Mouse (Mus musculus) embryonic facial prominence, embryonic 12.5 days (tissue): Measurements from ENCODE around the gene Plau. TPM values are rescaled to one million over a fixed set of nuclear protein-coding genes. Genes with fewer than 3 reads are reported as not detected.

Experiments
- ATAC-seq: fragments of 200-750 bp; cut with Nextera tagmentation; 2 replicates; pipeline ENCODE4 v1.8.0; 2017; ENCODE audit not compliant: insufficient number of reproducible peaks, insufficient read depth, low FRiP score, low TSS enrichment
- H3K27ac ChIP-seq: fragments of 300-500 bp; sonication (generic); 2 replicates; pipeline ENCODE4 v1.5.1; 2016; ENCODE audit warnings: mild to moderate bottlenecking
- H3K27me3 ChIP-seq: fragments of 300-500 bp; sonication (generic); 2 replicates; pipeline ENCODE4 v1.6.1; 2016; ENCODE audit warnings: mild to moderate bottlenecking, moderate library complexity
- H3K36me3 ChIP-seq: fragments of 300-500 bp; sonication (generic); 2 replicates; pipeline ENCODE4 v1.6.1; 2016; ENCODE audit warnings: mild to moderate bottlenecking
- H3K4me1 ChIP-seq: fragments of 300-500 bp; sonication (generic); 2 replicates; pipeline ENCODE4 v1.6.1; 2016
- H3K4me2 ChIP-seq: fragments of 300-500 bp; sonication (generic); replicated peaks from 2 replicates; pipeline ENCODE4 v1.6.1; 2016; ENCODE audit warnings: mild to moderate bottlenecking, moderate library complexity
- H3K4me3 ChIP-seq: fragments of 300-500 bp; sonication (generic); 2 replicates; pipeline ENCODE4 v1.5.1; 2016; ENCODE audit warnings: mild to moderate bottlenecking
- H3K9ac ChIP-seq: fragments of 300-500 bp; sonication (generic); 2 replicates; pipeline ENCODE4 v1.6.1; 2016; ENCODE audit warnings: mild to moderate bottlenecking, moderate library complexity
- H3K9me3 ChIP-seq: fragments of 300-500 bp; sonication (generic); 2 replicates; pipeline ENCODE4 v1.6.1; 2016; ENCODE audit warnings: mild to moderate bottlenecking, moderate library complexity
- WGBS: fragments of 180-500 bp; shearing (Covaris S2); methylation state at CpG from one replicate; pipeline ENCODE4 v1.1.7; 2016; 5-methylcytosine and 5-hydroxymethylcytosine counted together
- polyA plus RNA-seq: library from polyadenylated mRNA; unstranded; fragments of >200 nt; fragmentation: Nextera tagmentation; extraction: Ambion mirVana; gene quantifications from 2 replicates; pipeline ENCODE4 v1.2.1, GENCODE M21; 2016

The Plau gene
- polyA plus RNA-seq, 1 experiment from 2014 or later, result 0.99 TPM

DNA sequence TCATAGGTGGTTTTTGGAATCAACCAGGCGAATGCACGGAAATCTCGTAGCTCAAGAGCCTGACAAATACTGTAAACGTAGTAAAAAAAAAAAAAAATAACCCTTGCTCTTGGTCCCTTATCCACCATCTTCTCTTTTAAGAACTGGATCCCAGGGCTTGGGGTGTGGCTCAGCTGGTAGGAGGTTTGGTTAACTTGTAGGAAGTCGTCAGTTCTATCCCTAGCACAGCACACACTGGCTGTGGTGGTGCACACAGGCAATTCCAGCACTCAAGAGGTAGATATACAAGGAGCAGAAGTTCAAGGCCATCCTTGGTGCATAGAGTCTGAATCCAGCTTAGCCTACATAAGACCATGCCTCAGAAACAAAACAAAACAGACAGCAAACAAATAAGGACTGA, 48.2 kb downstream of the Plau start:
- Histone ChIP-seq H3K4me3 (no peak overlapping the region), H3K9ac (no peak overlapping the region), H3K9me3 (no peaks in the 10 kb centered on the region), H3K27ac (peak overlapping the region; percentile 41; the same call in 1 of the 2 replicates), H3K4me2 (no peak overlapping the region), H3K36me3 (no peaks in the 10 kb centered on the region), H3K27me3 (no peaks in the 10 kb centered on the region), H3K4me1 (peaks cover 12% of the 10 kb centered on the region; the same call in 1 of the 2 replicates)
- WGBS, result 79% methylated on average over 5 of the region's 5 CpGs
- ATAC-seq, result no peak

DNA sequence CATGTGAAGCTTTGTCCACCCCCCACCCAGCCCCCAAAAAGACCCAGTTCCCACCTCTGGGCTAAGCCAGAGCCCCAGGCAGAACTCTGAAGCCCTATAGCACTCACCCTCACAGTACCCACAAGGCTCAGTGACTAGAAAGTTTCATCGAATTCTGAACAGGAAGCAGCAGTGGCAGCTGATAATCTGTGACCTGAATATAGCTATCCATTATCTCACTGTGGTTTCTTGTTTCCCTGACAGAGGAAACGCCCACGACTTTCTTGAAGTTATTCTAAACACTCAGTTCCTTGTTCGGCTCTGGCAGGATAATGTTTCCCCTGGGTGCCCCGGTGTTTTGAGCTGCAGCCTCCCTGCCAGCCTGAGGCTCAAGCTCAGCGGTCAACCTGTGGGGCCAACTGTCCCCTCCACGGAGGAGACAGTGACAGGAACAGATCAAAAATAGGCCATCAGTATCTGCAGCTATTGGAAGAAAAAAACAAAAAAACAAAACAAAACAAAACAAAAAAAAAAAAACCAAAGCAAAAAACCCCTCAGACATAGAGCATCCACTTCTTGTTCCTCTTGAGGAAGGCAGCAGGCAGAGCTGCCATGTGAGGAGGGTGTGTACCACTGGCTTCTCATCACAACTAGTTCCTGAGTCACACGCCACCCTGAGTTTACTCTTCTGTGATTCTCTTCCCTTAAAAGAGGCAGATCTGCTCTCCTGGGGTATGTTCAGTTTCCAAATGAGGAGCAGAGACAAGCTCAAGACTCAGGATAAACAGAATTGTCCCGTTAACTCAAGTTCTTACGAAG, 48.8 kb downstream of the Plau start:
- Histone ChIP-seq H3K4me2 (no peak overlapping the region; the same call in 1 of the 2 replicates), H3K4me1 (peaks cover 12% of the 10 kb centered on the region; the same call in 1 of the 2 replicates), H3K9ac (no peak overlapping the region), H3K9me3 (no peaks in the 10 kb centered on the region), H3K4me3 (no peak overlapping the region), H3K27ac (peak overlapping the region; percentile 41; the same call in 1 of the 2 replicates), H3K27me3 (no peaks in the 10 kb centered on the region), H3K36me3 (no peaks in the 10 kb centered on the region)
- 21% methylated on average over 10 of the region's 10 CpGs for WGBS
- ATAC-seq, result no peak

DNA sequence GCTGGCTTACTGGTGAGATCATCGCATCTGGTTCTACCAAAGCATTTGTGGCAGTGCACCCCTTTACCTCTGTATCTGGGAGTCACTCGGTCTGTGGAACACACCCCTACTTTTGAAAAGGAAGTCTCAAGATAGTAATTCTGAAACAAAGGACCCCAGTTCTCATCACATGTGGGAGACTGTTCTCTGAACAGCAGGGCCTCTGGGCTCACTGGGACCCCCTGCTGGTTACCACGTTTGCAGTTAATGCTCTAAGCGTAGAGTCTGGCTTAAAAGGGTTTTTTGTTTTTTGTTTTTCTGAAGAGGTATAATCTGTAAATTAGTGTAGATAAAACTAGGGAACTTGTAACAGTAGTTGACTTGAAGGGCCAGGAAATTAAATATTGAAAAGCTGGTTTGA, 49.8 kb downstream of the Plau start:
- 30% methylated on average over 4 of the region's 4 CpGs for WGBS
- no peak overlapping the region for H3K27ac ChIP-seq

DNA sequence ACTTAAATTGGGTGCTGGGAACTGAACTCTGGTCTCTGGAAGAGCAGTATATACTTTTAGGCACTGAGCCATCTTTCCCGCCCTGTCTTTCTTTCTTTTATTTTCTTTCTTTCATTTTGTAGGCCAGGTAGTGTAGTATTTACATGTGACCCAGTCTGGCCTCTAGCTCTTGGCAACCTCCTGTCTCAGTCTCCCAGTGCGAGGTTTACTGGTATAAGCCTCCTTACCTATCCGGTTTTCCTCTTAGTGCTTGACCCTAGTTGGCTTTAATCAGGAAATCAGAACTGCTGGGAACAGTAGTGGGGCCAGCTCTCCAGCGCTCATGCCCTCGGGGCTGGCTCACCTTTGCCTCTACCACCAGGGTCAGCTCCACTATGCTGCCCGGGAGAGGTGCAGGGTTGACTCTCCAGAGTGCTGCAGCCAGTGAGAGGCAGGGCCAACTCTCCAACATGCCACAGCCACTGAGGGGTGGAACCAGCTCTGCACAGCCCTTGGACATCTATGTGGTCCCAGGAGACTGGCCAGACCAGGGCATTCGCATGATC, 51.2 kb downstream of the Plau start:
- no peaks in the 10 kb centered on the region for H3K9me3 ChIP-seq
- no peak overlapping the region for H3K4me3 ChIP-seq
- H3K4me1 ChIP-seq, result peaks cover 17% of the 10 kb centered on the region
- H3K4me2 ChIP-seq, result no peak overlapping the region
- no peaks in the 10 kb centered on the region for H3K27me3 ChIP-seq
- no peak for ATAC-seq
- 65% methylated on average over 7 of the region's 7 CpGs for WGBS
- H3K27ac ChIP-seq, result no peak overlapping the region
- no peak overlapping the region for H3K9ac ChIP-seq
- H3K36me3 ChIP-seq, result no peaks in the 10 kb centered on the region

More for the DNA sequence above, 49.8 kb downstream of the Plau start:
- no peaks in the 10 kb centered on the region for H3K27me3 ChIP-seq
- no peak for ATAC-seq
- H3K9ac ChIP-seq, result no peak overlapping the region
- H3K4me2 ChIP-seq, result no peak overlapping the region
- no peak overlapping the region for H3K4me3 ChIP-seq
- no peaks in the 10 kb centered on the region for H3K9me3 ChIP-seq
- H3K4me1 ChIP-seq, result peaks cover 7% of the 10 kb centered on the region; the same call in 1 of the 2 replicates
- H3K36me3 ChIP-seq, result no peaks in the 10 kb centered on the region

DNA sequence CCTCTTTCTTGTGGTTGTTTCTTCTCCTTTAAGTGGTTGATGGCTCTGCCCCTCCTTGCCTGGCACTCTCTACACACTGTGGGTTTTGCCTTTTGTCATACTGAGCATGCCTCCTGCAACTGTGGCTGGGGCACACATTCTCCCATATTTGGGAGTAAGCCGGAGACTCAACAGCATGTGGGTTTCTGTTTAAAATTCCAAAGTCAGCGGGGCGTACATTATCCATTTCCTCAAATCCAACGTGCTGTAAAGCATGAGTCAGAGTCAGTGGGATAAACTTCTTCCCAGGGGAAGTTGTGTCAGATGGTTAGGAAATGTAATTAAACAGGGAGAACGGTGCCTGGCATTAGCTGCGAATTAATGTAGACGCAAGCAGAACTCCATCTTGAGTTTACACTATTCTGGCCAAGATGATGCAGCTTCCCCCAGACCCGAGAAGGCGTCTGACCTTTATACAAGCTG, 55.5 kb downstream of the Plau start:
- H3K4me1 ChIP-seq, result peaks cover 9% of the 10 kb centered on the region
- H3K27ac ChIP-seq, result peak overlapping the region; percentile 75
- peak; percentile 80 for ATAC-seq
- WGBS, result 33% methylated on average over 9 of the region's 9 CpGs
- no peaks in the 10 kb centered on the region for H3K27me3 ChIP-seq
- H3K9me3 ChIP-seq, result no peaks in the 10 kb centered on the region
- no peak overlapping the region for H3K4me3 ChIP-seq
- H3K36me3 ChIP-seq, result no peaks in the 10 kb centered on the region
- no peak overlapping the region for H3K9ac ChIP-seq
- no peak overlapping the region for H3K4me2 ChIP-seq

Other genes starting within 250 kb of the Plau start
- 10.6 and 11.1 TPM in 2 replicates for gene Usp54, start 195.6 kb upstream of the Plau start, polyA plus RNA-seq
- 0.45 and 0.63 TPM in 2 replicates for gene Myoz1, start 180.1 kb upstream of the Plau start, polyA plus RNA-seq
- gene Synpo2l, start 168.3 kb upstream of the Plau start, polyA plus RNA-seq, result 6.7 and 8.6 TPM in 2 replicates
- gene Sec24c, start 162.4 kb upstream of the Plau start, polyA plus RNA-seq, result 97.3 and 100 TPM in 2 replicates
- gene Fut11, start 141.7 kb upstream of the Plau start, polyA plus RNA-seq, result 27.4 and 29.3 TPM in 2 replicates
- gene Chchd1, start 133.7 kb upstream of the Plau start, polyA plus RNA-seq, result 233 and 238 TPM in 2 replicates
- 45.8 and 49.1 TPM in 2 replicates for gene Zswim8, start 129.1 kb upstream of the Plau start, polyA plus RNA-seq
- 34.7 and 35.1 TPM in 2 replicates for gene Ndst2, start 102.1 kb upstream of the Plau start, polyA plus RNA-seq
- gene Camk2g, start 42.6 kb upstream of the Plau start, polyA plus RNA-seq, result 68.7 and 76.5 TPM in 2 replicates
- gene Vcl, start 92.7 kb downstream of the Plau start, polyA plus RNA-seq, result 45.3 and 49.9 TPM in 2 replicates
- gene Ap3m1, start 215.8 kb downstream of the Plau start, polyA plus RNA-seq, result 80.6 and 87.3 TPM in 2 replicates
- gene Adk, start 215.9 kb downstream of the Plau start, polyA plus RNA-seq, result 133 and 135 TPM in 2 replicates